Mouse (Mus musculus): ENCODE data around the gene Nudt15. TPM values are rescaled to one million over a fixed set of nuclear protein-coding genes. Genes with fewer than 3 reads are reported as not detected.
"Not testable (repeated sequence)": the region's sequence is repeated elsewhere in the genome, so short reads cannot be mapped to it uniquely, and the experiment has no call there.

Gene Nudt15
- total RNA-seq (2014; rRNA removed) (1.1 and 1.2 TPM in 2 replicates), polyA plus RNA-seq (2012; rRNA removed) (0.86 and 0.92 TPM in 2 replicates)

GRCm38 (mm10) chr14:73548051-73548450 lies at the start of gene Nudt15:
Gene Nudt15, minus strand, starts transcription at chr14:73548242.
- no peak for DNase-seq (ENCODE audit: extremely low read depth, low read depth, low spot score)
- no peak within 1 kb of the TSS for H3K27ac ChIP-seq (replicated peaks; ENCODE audit: insufficient read depth, low read depth, low read length)

GRCm38 (mm10) chr14:73592166-73592565 lies 44.1 kb upstream of the Nudt15 start:
- H3K4me3 ChIP-seq (ENCODE audit: insufficient read depth, low read depth, low read length): no peak overlapping the region
- H3K4me1 ChIP-seq (ENCODE audit: control insufficient read depth, insufficient read depth, low read length): no peaks in the 10 kb centered on the region
- no peak for TF ChIP-seq POLR2A (IDR thresholded peaks at IDR 0.05; ENCODE audit: extremely low read depth, insufficient read depth, low read length)
- TF ChIP-seq CTCF (IDR thresholded peaks at IDR 0.05; ENCODE audit: low read depth, low read length): no peak
- H3K27me3 ChIP-seq (ENCODE audit: control insufficient read depth, insufficient read depth, low read length): no peaks in the 10 kb centered on the region
- H3K27ac ChIP-seq (replicated peaks; ENCODE audit: insufficient read depth, low read depth, low read length): no peak overlapping the region
- H3K9ac ChIP-seq (ENCODE audit: low read depth, low read length): no peak overlapping the region
- peaks cover 52% of the 10 kb centered on the region for H3K36me3 ChIP-seq (ENCODE audit: control insufficient read depth, insufficient read depth, low read length)
- no peak for DNase-seq (ENCODE audit: extremely low read depth, low read depth, low spot score)
- no peaks in the 10 kb centered on the region for H3K79me2 ChIP-seq (ENCODE audit: control insufficient read depth, insufficient read depth, low read length)
- WGBS: 91% methylated on average over 1 of the region's 1 CpGs

More at GRCm38 (mm10) chr14:73548051-73548450, at the start of gene Nudt15:
- Histone ChIP-seq H3K4me3 (ENCODE audit: insufficient read depth, low read depth, low read length) (no peak within 1 kb of the TSS), H3K27me3 (ENCODE audit: control insufficient read depth, insufficient read depth, low read length) (no peaks in the 10 kb centered on the region), H3K4me1 (ENCODE audit: control insufficient read depth, insufficient read depth, low read length) (peaks cover 10% of the 10 kb centered on the region), H3K79me2 (ENCODE audit: control insufficient read depth, insufficient read depth, low read length) (peaks cover 4% of the 10 kb centered on the region), H3K9ac (ENCODE audit: low read depth, low read length) (no peak within 1 kb of the TSS), H3K36me3 (ENCODE audit: control insufficient read depth, insufficient read depth, low read length) (no peaks in the 10 kb centered on the region)
- WGBS: 95% methylated on average over 3 of the region's 3 CpGs
- TF ChIP-seq POLR2A (IDR thresholded peaks at IDR 0.05; ENCODE audit: extremely low read depth, insufficient read depth, low read length) (no peak), CTCF (IDR thresholded peaks at IDR 0.05; ENCODE audit: low read depth, low read length) (no peak)

- peaks cover 39% of the 10 kb centered on the region for H3K36me3 ChIP-seq (ENCODE audit: control insufficient read depth, insufficient read depth, low read length)
- WGBS: 81% methylated on average over 1 of the region's 1 CpGs
- DNase-seq (ENCODE audit: extremely low read depth, low read depth, low spot score): no peak
- H3K27ac ChIP-seq (replicated peaks; ENCODE audit: insufficient read depth, low read depth, low read length): no peak overlapping the region
- no peaks in the 10 kb centered on the region for H3K79me2 ChIP-seq (ENCODE audit: control insufficient read depth, insufficient read depth, low read length)
- no peaks in the 10 kb centered on the region for H3K27me3 ChIP-seq (ENCODE audit: control insufficient read depth, insufficient read depth, low read length)
- H3K4me3 ChIP-seq (ENCODE audit: insufficient read depth, low read depth, low read length): no peak overlapping the region
- H3K4me1 ChIP-seq (ENCODE audit: control insufficient read depth, insufficient read depth, low read length): no peaks in the 10 kb centered on the region
- TF ChIP-seq CTCF (IDR thresholded peaks at IDR 0.05; ENCODE audit: low read depth, low read length) (peak; percentile 60; the same call in 1 of the 2 replicates), POLR2A (IDR thresholded peaks at IDR 0.05; ENCODE audit: extremely low read depth, insufficient read depth, low read length) (no peak)
- H3K9ac ChIP-seq (ENCODE audit: low read depth, low read length): no peak overlapping the region
Observed at GRCm38 (mm10) chr14:73588080-73588479, 40.0 kb upstream of the Nudt15 start.

GRCm38 (mm10) chr14:73576336-73576735 lies 28.3 kb upstream of the Nudt15 start:
- Histone ChIP-seq H3K9ac (ENCODE audit: low read depth, low read length) (no peak overlapping the region), H3K36me3 (ENCODE audit: control insufficient read depth, insufficient read depth, low read length) (peaks cover 32% of the 10 kb centered on the region), H3K79me2 (ENCODE audit: control insufficient read depth, insufficient read depth, low read length) (peaks cover 10% of the 10 kb centered on the region; the same call in 1 of the 2 replicates), H3K27me3 (ENCODE audit: control insufficient read depth, insufficient read depth, low read length) (no peaks in the 10 kb centered on the region), H3K4me3 (ENCODE audit: insufficient read depth, low read depth, low read length) (no peak overlapping the region), H3K4me1 (ENCODE audit: control insufficient read depth, insufficient read depth, low read length) (peaks cover 3% of the 10 kb centered on the region; the same call in 1 of the 2 replicates), H3K27ac (replicated peaks; ENCODE audit: insufficient read depth, low read depth, low read length) (no peak overlapping the region)
- TF ChIP-seq POLR2A (IDR thresholded peaks at IDR 0.05; ENCODE audit: extremely low read depth, insufficient read depth, low read length) (no peak), CTCF (IDR thresholded peaks at IDR 0.05; ENCODE audit: low read depth, low read length) (no peak)
- peak; percentile 62 for DNase-seq (ENCODE audit: extremely low read depth, low read depth, low spot score)

GRCm38 (mm10) chr14:73574053-73574452 lies 26.0 kb upstream of the Nudt15 start:
- peaks cover 3% of the 10 kb centered on the region; the same call in 1 of the 2 replicates for H3K4me1 ChIP-seq (ENCODE audit: control insufficient read depth, insufficient read depth, low read length)
- no peaks in the 10 kb centered on the region for H3K27me3 ChIP-seq (ENCODE audit: control insufficient read depth, insufficient read depth, low read length)
- peaks cover 26% of the 10 kb centered on the region for H3K36me3 ChIP-seq (ENCODE audit: control insufficient read depth, insufficient read depth, low read length)
- TF ChIP-seq POLR2A (IDR thresholded peaks at IDR 0.05; ENCODE audit: extremely low read depth, insufficient read depth, low read length): no peak
- no peak for TF ChIP-seq CTCF (IDR thresholded peaks at IDR 0.05; ENCODE audit: low read depth, low read length)
- DNase-seq (ENCODE audit: extremely low read depth, low read depth, low spot score): no peak
- no peak overlapping the region for H3K9ac ChIP-seq (ENCODE audit: low read depth, low read length)
- no peak overlapping the region for H3K27ac ChIP-seq (replicated peaks; ENCODE audit: insufficient read depth, low read depth, low read length)
- no peak overlapping the region for H3K4me3 ChIP-seq (ENCODE audit: insufficient read depth, low read depth, low read length)
- peaks cover 13% of the 10 kb centered on the region; the same call in 1 of the 2 replicates for H3K79me2 ChIP-seq (ENCODE audit: control insufficient read depth, insufficient read depth, low read length)
- 89% methylated on average over 5 of the region's 5 CpGs for WGBS

- H3K27ac ChIP-seq (replicated peaks; ENCODE audit: insufficient read depth, low read depth, low read length): no peak overlapping the region
- peaks cover 8% of the 10 kb centered on the region; the same call in 1 of the 2 replicates for H3K79me2 ChIP-seq (ENCODE audit: control insufficient read depth, insufficient read depth, low read length)
- DNase-seq (ENCODE audit: extremely low read depth, low read depth, low spot score): no peak
- TF ChIP-seq POLR2A (IDR thresholded peaks at IDR 0.05; ENCODE audit: extremely low read depth, insufficient read depth, low read length): no peak
- no peak overlapping the region for H3K9ac ChIP-seq (ENCODE audit: low read depth, low read length)
- WGBS: 90% methylated on average over 4 of the region's 4 CpGs
- peaks cover 32% of the 10 kb centered on the region for H3K36me3 ChIP-seq (ENCODE audit: control insufficient read depth, insufficient read depth, low read length)
- H3K4me3 ChIP-seq (ENCODE audit: insufficient read depth, low read depth, low read length): no peak overlapping the region
- H3K4me1 ChIP-seq (ENCODE audit: control insufficient read depth, insufficient read depth, low read length): no peaks in the 10 kb centered on the region
- H3K27me3 ChIP-seq (ENCODE audit: control insufficient read depth, insufficient read depth, low read length): no peaks in the 10 kb centered on the region
Observed at GRCm38 (mm10) chr14:73571143-73571542, 23.1 kb upstream of the Nudt15 start.

- WGBS: 88% methylated on average over 4 of the region's 4 CpGs
- not testable (repeated sequence) for H3K27me3 ChIP-seq (ENCODE audit: control insufficient read depth, insufficient read depth, low read length)
Observed at GRCm38 (mm10) chr14:73569831-73570230, 21.8 kb upstream of the Nudt15 start.

More at GRCm38 (mm10) chr14:73569831-73570230, 21.8 kb upstream of the Nudt15 start:
- H3K27ac ChIP-seq (replicated peaks; ENCODE audit: insufficient read depth, low read depth, low read length); H3K9ac ChIP-seq (ENCODE audit: low read depth, low read length); H3K4me1 ChIP-seq (ENCODE audit: control insufficient read depth, insufficient read depth, low read length); DNase-seq (ENCODE audit: extremely low read depth, low read depth, low spot score); H3K4me3 ChIP-seq (ENCODE audit: insufficient read depth, low read depth, low read length); H3K79me2 ChIP-seq (ENCODE audit: control insufficient read depth, insufficient read depth, low read length): not testable (repeated sequence)
- peaks cover 28% of the 10 kb centered on the region for H3K36me3 ChIP-seq (ENCODE audit: control insufficient read depth, insufficient read depth, low read length)
